ENCODE assay signal across 10 mouse cellular contexts in the genomic region with DNA sequence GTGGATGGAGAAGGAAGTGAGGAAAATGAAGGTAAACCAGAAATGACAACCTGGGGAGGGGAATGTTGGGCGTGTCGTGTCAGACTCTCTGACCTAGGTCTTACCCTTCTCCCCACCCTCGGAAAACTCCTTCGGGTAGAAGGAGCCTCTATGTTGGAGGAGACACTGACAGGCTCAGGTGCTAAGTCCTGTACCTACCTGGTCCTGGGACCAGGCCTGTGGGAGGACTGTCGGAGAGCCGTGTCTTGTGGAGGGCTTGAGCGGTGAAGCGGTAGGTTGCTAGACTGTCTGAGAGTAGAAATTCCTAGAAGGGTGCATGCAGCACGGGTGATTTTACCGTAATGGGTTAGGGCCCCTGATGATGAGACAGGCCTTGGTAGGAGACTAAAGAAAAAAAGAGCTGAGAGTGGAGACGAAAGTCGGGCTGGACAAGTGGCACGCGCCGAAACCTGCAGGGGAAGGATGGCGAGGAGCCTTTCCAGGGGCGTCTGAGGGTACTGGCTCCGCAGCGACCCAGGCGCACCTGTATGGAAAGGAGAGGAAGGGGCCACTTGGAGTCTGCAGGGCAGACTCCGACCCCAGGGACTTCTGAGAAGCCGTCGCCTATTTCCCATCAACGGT. TPM values are rescaled to one million over a fixed set of nuclear protein-coding genes. Genes with fewer than 3 reads are reported as not detected.
DNase-seq lines count a peak whose midpoint lies in the region; ATAC-seq and TF ChIP-seq lines count a peak whose summit lies in the region.
"Had no signal": no experiment of that assay in that cellular context is flagged by ENCODE, and none has a peak within 500 bp of the region (broad histone marks: within the 10 kb centered on the region; RNA-seq: fewer than 3 reads in every experiment).

A gene (plus strand): TSS at position 130 of the 621 bp plus-strand sequence.

- DNase-seq in gastrocnemius, adult 2 months, result no peak
- DNase-seq in gastrocnemius, postnatal 25 days, result no peak
- no peak for DNase-seq in lung, postnatal 10 days
- no peak for DNase-seq in cerebellum, adult 11-12 months
- DNase-seq in gastrocnemius, adult 18-20 months (ENCODE audit: low spot score), result no peak
- DNase-seq: cerebellum, postnatal 14 days had no signal

- TF ChIP-seq CTCF in gastrocnemius, adult 2 months (IDR thresholded peaks at IDR 0.05), result no peak

- H3K4me2 ChIP-seq in lung, embryonic 16.5 days (ENCODE audit: low read depth, low read length), result peak within 1 kb of the TSS; percentile 60
- H3K4me2 ChIP-seq in limb, embryonic 12.5 days, result peak within 1 kb of the TSS; percentile 35
- peak within 1 kb of the TSS; percentile 34 for H3K4me2 ChIP-seq in neural tube, embryonic 15.5 days

- peak within 1 kb of the TSS; percentile 40 for H3K4me3 ChIP-seq in gastrocnemius, adult 2 months
- H3K4me3 ChIP-seq in lung, embryonic 16.5 days (ENCODE audit: low read length), result peak within 1 kb of the TSS; percentile 60
- H3K4me3 ChIP-seq in limb, embryonic 12.5 days (replicated peaks), result peak within 1 kb of the TSS; percentile 42
- peak within 1 kb of the TSS; percentile 14; the same call in 1 of the 2 replicates for H3K4me3 ChIP-seq in neural tube, embryonic 15.5 days (replicated peaks)

- H3K36me3 ChIP-seq in lung, embryonic 16.5 days (ENCODE audit: control insufficient read depth, insufficient read depth, low read length), result peaks cover 13% of the 10 kb centered on the region
- H3K36me3 ChIP-seq in limb, embryonic 12.5 days, result peaks cover 22% of the 10 kb centered on the region
- H3K36me3 ChIP-seq in neural tube, embryonic 15.5 days, result peaks cover 18% of the 10 kb centered on the region

- H3K27ac ChIP-seq in gastrocnemius, adult 2 months, result no peak within 1 kb of the TSS
- H3K27ac ChIP-seq in lung, embryonic 16.5 days (ENCODE audit: low read length), result peak within 1 kb of the TSS; percentile 87
- no peak within 1 kb of the TSS for H3K27ac ChIP-seq in limb, embryonic 12.5 days
- no peak within 1 kb of the TSS for H3K27ac ChIP-seq in neural tube, embryonic 15.5 days (replicated peaks)

- peak within 1 kb of the TSS; percentile 73 for H3K9ac ChIP-seq in lung, embryonic 16.5 days (ENCODE audit: low read length)
- H3K9ac ChIP-seq in limb, embryonic 12.5 days (replicated peaks), result no peak within 1 kb of the TSS
- H3K9ac ChIP-seq in neural tube, embryonic 15.5 days (replicated peaks), result no peak within 1 kb of the TSS

- H3K4me1 ChIP-seq in lung, embryonic 16.5 days (replicated peaks; ENCODE audit: control insufficient read depth, insufficient read depth, low read length), result peaks cover 8% of the 10 kb centered on the region
- peaks cover 20% of the 10 kb centered on the region for H3K4me1 ChIP-seq in limb, embryonic 12.5 days (replicated peaks)
- H3K4me1 ChIP-seq in neural tube, embryonic 15.5 days, result peaks cover 18% of the 10 kb centered on the region

- 0 out of 2 replicates have a peak, but pooled peaks have one; percentile 11 for ATAC-seq in lung, embryonic 16.5 days (ENCODE audit: low read depth)
- no peak for ATAC-seq in limb, embryonic 12.5 days (ENCODE audit: insufficient number of reproducible peaks, insufficient read depth, low FRiP score, low TSS enrichment, low read depth)
- ATAC-seq in neural tube, embryonic 15.5 days (ENCODE audit: low FRiP score), result no peak
- ATAC-seq: inflammation-experienced regulatory T-cells, adult 6 months had no signal

- peaks cover 37% of the 10 kb centered on the region for H3K27me3 ChIP-seq in lung, embryonic 16.5 days (ENCODE audit: control insufficient read depth, insufficient read depth, low read depth, low read length)
- H3K27me3 ChIP-seq in limb, embryonic 12.5 days, result peaks cover 83% of the 10 kb centered on the region
- peaks cover 83% of the 10 kb centered on the region for H3K27me3 ChIP-seq in neural tube, embryonic 15.5 days (replicated peaks)

- 6% methylated on average over 24 of the region's 24 CpGs for WGBS in lung, embryonic 16.5 days
- WGBS in limb, embryonic 12.5 days, result 9% methylated on average over 24 of the region's 24 CpGs
- 18% methylated on average over 24 of the region's 24 CpGs for WGBS in neural tube, embryonic 15.5 days

- intact Hi-C loops in gastrocnemius, adult 2 months (cut with DNase I), result no loop called here

- no peaks in the 10 kb centered on the region for H3K9me3 ChIP-seq in lung, embryonic 16.5 days (ENCODE audit: control insufficient read depth, low read length)
- no peaks in the 10 kb centered on the region for H3K9me3 ChIP-seq in limb, embryonic 12.5 days
- no peaks in the 10 kb centered on the region for H3K9me3 ChIP-seq in neural tube, embryonic 15.5 days (replicated peaks)

RNA-seq across cellular contexts. Expression of the gene that starts here (rescaled TPM):
- total RNA-seq in gastrocnemius, adult 2 months (2021), result not detected
- total RNA-seq in gastrocnemius, postnatal 25 days (2021), result under 1 TPM in 1 of 2 experiments, not detected in 1; 0.91 TPM
- 172 and 202 TPM in 2 replicates for polyA plus RNA-seq in lung, embryonic 16.5 days (2015; fragmentation: Nextera tagmentation; extraction: Ambion mirVana)
- 15.7 and 18.1 TPM in 2 replicates for polyA plus RNA-seq in limb, embryonic 12.5 days (2016; fragmentation: Nextera tagmentation; extraction: Ambion mirVana)
- 0.33 and 64.8 TPM in 2 replicates for polyA plus RNA-seq in neural tube, embryonic 15.5 days (2015; fragmentation: Nextera tagmentation; extraction: Ambion mirVana)
- total RNA-seq in gastrocnemius, adult 18-20 months (2021), result not detected
